In the genomic region with DNA sequence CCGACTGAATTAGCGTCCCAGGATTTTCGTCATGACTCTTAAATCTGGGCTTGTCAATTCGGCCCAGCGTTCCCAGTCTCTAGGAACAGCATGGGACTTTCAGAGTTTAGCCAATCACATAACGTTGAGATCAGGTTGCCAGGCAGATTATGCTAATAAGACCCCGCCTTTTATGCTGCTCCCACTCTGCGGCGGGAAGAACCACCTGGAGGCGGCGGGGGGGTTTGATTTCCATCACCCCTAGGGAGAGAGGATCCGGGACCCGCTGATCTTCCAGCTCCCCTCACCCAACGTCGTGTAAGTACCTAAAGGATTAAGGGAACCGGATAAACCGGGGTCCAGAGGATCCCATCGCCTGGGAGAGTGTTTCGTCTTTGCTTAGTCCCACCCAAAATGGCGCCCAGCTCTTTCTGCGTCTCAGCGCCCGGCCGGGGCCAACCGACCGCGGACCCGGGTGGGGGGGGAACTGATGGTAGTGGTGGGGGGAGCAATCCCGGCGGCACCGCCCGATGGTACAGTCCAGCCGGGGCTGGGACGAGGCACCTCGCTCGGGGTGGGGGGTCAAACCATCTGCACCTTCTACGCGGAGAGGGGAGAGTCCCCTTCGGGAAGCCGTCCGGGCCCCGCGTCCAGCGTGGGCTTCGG, we compare ENCODE assay signal across 8 mouse cellular contexts. TPM values are rescaled to one million over a fixed set of nuclear protein-coding genes. Genes with fewer than 3 reads are reported as not detected.
DNase-seq lines count a peak whose midpoint lies in the region; ATAC-seq and TF ChIP-seq lines count a peak whose summit lies in the region.

A gene (plus strand): TSS at position 173 of the 645 bp plus-strand sequence.

- DNase-seq in G1E (ENCODE audit: low spot score), result peak; percentile 95
- DNase-seq in cerebellum, adult 18-20 months, result peak; percentile 95 to 97
- peak; percentile 99 for DNase-seq in forebrain, postnatal 0 days
- peak; percentile 97 for DNase-seq in heart, postnatal 4 days
- peak; percentile 96 to 97 for DNase-seq in layer of hippocampus, adult 8-10 months (ENCODE audit: low spot score in 2 of 2)
- DNase-seq in ovary, postnatal 10 days (ENCODE audit: low spot score), result peak; percentile 95
- DNase-seq in thymus, postnatal 10 days (ENCODE audit: low spot score in 2 of 2), result peak; percentile 92 to 93

- TF ChIP-seq CTCF in G1E (IDR thresholded peaks at IDR 0.05; ENCODE audit: low read depth, low read length), result no peak
- no peak for TF ChIP-seq CTCF in forebrain, postnatal 0 days (IDR thresholded peaks at IDR 0.05; ENCODE audit: low read depth)

- no peaks in the 10 kb centered on the region for H3K9me3 ChIP-seq in G1E (replicated peaks)
- H3K9me3 ChIP-seq in forebrain, postnatal 0 days (ENCODE audit: low read length), result no peaks in the 10 kb centered on the region
- no peaks in the 10 kb centered on the region for H3K9me3 ChIP-seq in lung, embryonic 16.5 days (ENCODE audit: control insufficient read depth, low read length)

- H3K9ac ChIP-seq in forebrain, postnatal 0 days, result peak within 1 kb of the TSS; percentile 97
- peak within 1 kb of the TSS; percentile 97 for H3K9ac ChIP-seq in lung, embryonic 16.5 days (ENCODE audit: low read length)

- 1% methylated on average over 36 of the region's 45 CpGs for WGBS in forebrain, postnatal 0 days
- under 1% methylated on average over 42 of the region's 45 CpGs for WGBS in lung, embryonic 16.5 days

- H3K36me3 ChIP-seq in G1E (replicated peaks), result peaks cover 6% of the 10 kb centered on the region
- H3K36me3 ChIP-seq in forebrain, postnatal 0 days (ENCODE audit: insufficient read depth), result 0 out of 2 replicates have a peak, but pooled peaks cover 3% of the 10 kb centered on the region
- no peaks in the 10 kb centered on the region for H3K36me3 ChIP-seq in lung, embryonic 16.5 days (ENCODE audit: control insufficient read depth, insufficient read depth, low read length)

- peaks cover 65% of the 10 kb centered on the region for H3K4me1 ChIP-seq in G1E (ENCODE audit: insufficient read depth, low read depth, low read length)
- peaks cover 12% of the 10 kb centered on the region; the same call in 1 of the 2 replicates for H3K4me1 ChIP-seq in forebrain, postnatal 0 days (ENCODE audit: insufficient read depth)
- H3K4me1 ChIP-seq in lung, embryonic 16.5 days (replicated peaks; ENCODE audit: control insufficient read depth, insufficient read depth, low read length), result peaks cover 15% of the 10 kb centered on the region; the same call in 1 of the 2 replicates

- H3K4me2 ChIP-seq in forebrain, postnatal 0 days (ENCODE audit: low read depth), result peak within 1 kb of the TSS; percentile 78
- peak within 1 kb of the TSS; percentile 71 for H3K4me2 ChIP-seq in lung, embryonic 16.5 days (ENCODE audit: low read depth, low read length)

- H3K27ac ChIP-seq in forebrain, postnatal 0 days (ENCODE audit: low read depth, low read length), result peak within 1 kb of the TSS; percentile 98
- H3K27ac ChIP-seq in lung, embryonic 16.5 days (ENCODE audit: low read length), result peak within 1 kb of the TSS; percentile 98

- ATAC-seq in G1E (ENCODE audit: extremely low read depth, insufficient number of reproducible peaks, low FRiP score, poor library complexity, severe bottlenecking), result peak; percentile 72
- peak; percentile 91 for ATAC-seq in forebrain, postnatal 0 days
- ATAC-seq in lung, embryonic 16.5 days (ENCODE audit: low read depth), result peak; percentile 94

- peak within 1 kb of the TSS; percentile 90 for H3K4me3 ChIP-seq in G1E (ENCODE audit: low read depth, low read length)
- H3K4me3 ChIP-seq in forebrain, postnatal 0 days (ENCODE audit: low read depth, low read length), result peak within 1 kb of the TSS; percentile 79
- H3K4me3 ChIP-seq in lung, embryonic 16.5 days (ENCODE audit: low read length), result peak within 1 kb of the TSS; percentile 76

- H3K27me3 ChIP-seq in G1E (ENCODE audit: insufficient read depth, low read length), result no peaks in the 10 kb centered on the region
- no peaks in the 10 kb centered on the region for H3K27me3 ChIP-seq in forebrain, postnatal 0 days (ENCODE audit: insufficient read depth, low read length)
- H3K27me3 ChIP-seq in lung, embryonic 16.5 days (ENCODE audit: control insufficient read depth, insufficient read depth, low read depth, low read length), result no peaks in the 10 kb centered on the region

RNA-seq across cellular contexts. Expression of the gene that starts here (rescaled TPM):
- total RNA-seq in G1E (2014; fragmentation: Nextera tagmentation), result 12.0 and 19.9 TPM in 2 replicates
- 9.5 and 9.9 TPM in 2 replicates for total RNA-seq in G1E (2017)
- polyA plus RNA-seq in G1E (2012), result 3.6 and 5.3 TPM in 2 replicates
- total RNA-seq in forebrain, postnatal 0 days (2014; rRNA removed), result 13.2 and 16.0 TPM in 2 replicates
- 3.4 and 5.1 TPM in 2 replicates for polyA plus RNA-seq in forebrain, postnatal 0 days (2015; fragmentation: Nextera tagmentation; extraction: Ambion mirVana)
- 1 to 10 TPM; 6.8 to 7.5 TPM for total RNA-seq in heart, postnatal 4 days (2021)
- 10 to 100 TPM; 18.4 to 23.5 (median 20.3) TPM for total RNA-seq in layer of hippocampus, adult 8-10 months (2022)
- 4.6 and 4.8 TPM in 2 replicates for polyA plus RNA-seq in lung, embryonic 16.5 days (2015; fragmentation: Nextera tagmentation; extraction: Ambion mirVana)

Comparison
In these comparisons a context has a peak if more than half of its experiments do, and no peak if none do; other contexts are left out.
1. Peak in every context shown above with its lines: DNase-seq, ATAC-seq, H3K4me3 ChIP-seq and H3K27ac ChIP-seq.